Mouse (Mus musculus) layer of hippocampus, postnatal 36 days (tissue): ENCODE data around the gene Atg16l2. TPM values are rescaled to one million over a fixed set of nuclear protein-coding genes. Genes with fewer than 3 reads are reported as not detected.

Experiments
- DNase-seq, 2 experiments: peaks; one replicate each; pipeline ENCODE4 v3.0.0; 2022
- total RNA-seq, 2 experiments: library from RNA; stranded (reverse); gene quantifications; 2 replicates each; pipeline ENCODE4 v1.2.3; 2021

The Atg16l2 gene
- total RNA-seq, 2 experiments from 2014 or later = 42.1 to 42.7 TPM

DNA sequence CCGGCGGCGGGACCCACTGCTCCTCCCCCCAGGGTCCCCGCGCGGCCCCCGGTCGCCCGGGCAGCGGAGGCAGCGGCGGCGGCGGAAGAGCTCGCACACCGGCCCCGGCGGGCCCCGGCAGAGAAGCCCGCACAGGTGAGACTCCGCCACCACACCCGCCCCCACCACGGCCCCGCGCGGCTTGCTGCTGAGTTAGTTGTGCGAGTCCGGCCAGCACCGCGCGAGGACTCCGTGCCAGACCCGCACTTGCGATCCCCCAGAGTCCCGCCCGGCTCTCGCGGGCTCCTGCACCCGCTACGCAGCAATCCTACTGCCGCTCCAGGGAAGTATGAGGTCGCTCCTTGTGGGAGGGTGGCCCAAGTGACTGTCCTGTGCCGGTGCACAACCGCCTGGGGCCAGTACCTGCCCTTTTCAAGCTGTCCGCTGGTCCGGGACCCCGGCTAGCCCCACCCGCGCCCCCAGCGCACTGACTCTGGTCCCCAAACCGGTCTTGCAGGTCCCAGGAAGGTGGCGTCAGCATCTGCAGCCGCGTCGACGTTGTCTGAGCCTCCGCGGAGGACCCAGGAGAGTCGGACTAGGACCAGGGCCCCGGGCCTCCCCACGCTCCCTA is 19.3 kb upstream of the Atg16l2 start:
- DNase-seq = no peak

DNA sequence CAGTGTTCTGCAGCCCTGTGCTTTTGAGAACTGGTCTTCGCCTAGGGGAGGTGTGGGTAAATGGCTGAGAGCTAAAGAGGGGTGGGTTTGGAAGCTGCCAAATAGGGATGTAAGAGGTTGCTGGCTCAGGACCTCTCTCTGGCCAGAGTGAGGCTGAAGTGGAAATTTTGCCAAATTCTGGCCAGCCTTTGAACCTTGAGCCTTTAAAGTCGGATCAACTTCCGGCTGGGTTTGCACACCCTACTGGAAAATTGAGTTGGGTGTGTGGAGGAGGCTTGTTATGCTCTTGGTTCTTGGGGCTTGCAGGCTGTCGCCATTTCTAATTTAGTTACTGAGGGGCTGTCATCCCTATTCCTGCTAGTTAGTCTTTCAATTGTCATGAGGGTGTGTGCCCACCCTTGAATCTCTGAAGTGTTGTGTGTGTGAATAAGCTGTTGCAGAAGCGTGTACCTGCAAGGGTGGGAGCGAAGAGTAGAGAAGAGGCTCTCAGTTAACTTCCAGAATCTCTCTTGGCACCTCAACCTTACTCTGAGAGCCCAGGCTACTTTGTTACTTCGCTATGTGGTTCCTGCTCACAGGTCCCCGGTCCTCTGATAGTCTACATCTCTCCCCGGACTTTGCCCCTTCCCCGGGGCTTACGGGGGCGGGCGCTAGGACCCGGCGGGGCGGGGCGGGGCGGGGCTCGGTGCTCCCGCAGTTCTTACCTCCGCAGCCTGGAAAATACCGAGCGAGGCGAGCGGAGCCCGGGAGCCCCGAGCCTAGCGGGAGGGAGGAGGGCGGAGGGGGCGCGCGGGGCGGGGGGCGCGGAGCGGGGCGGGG is 18.6 kb upstream of the Atg16l2 start:
- DNase-seq = peak in 1 of 2 experiments; percentile 25

- DNase-seq = no peak
Observed at GRCm38 (mm10) chr7:101319796-101320195, 17.7 kb upstream of the Atg16l2 start.

DNA sequence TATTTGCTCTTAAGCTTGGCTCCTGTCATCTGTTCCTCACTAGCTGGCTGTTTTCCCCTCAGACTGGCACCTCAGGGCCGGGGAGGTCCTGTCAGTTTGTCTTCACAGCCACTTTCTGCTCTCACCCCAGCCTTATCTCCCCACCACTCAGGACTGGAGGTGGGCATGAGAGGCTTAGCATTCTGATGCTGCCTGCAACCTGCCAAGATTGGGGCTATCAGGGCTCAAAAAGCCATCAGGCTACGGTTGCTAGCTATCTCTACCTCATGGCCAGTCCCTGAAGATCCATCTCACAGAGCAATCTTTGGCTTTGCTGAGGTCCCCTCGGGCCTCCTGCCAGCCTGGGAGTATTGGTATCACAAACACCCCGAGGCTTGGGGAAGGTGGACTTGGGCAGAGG is 16.8 kb upstream of the Atg16l2 start:
- no peak for DNase-seq

GRCm38 (mm10) chr7:101317014-101317413 is 15.0 kb upstream of the Atg16l2 start, which contains the start of gene Stard10:
Gene Stard10 (plus strand): TSS chr7:101317086.
- DNase-seq = no peak

DNA sequence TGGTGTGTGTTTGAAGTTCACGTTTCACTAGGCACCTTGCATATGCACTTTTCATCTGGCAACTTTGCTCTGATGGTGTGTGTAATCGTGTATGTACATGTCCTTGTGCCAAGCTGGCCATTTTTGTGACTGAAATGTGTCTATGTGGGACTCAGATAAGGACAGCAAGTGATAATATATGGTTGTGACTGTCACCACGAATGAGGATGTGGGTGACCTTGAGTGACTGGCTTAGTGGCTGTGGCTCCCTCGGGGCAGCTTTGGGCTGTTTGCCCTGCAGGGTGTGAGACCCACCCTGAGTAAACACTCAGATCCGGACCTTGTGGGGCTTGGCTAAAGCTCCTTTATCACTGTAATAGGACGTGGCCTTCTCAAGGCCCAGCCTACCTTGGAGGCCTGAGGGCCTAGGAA is 14.5 kb upstream of the Atg16l2 start:
- no peak for DNase-seq

- no peak for DNase-seq
Observed at GRCm38 (mm10) chr7:101315699-101316098, 13.6 kb upstream of the Atg16l2 start.

GRCm38 (mm10) chr7:101314396-101314795 is 12.3 kb upstream of the Atg16l2 start:
- no peak for DNase-seq

GRCm38 (mm10) chr7:101313033-101313432 is 11.0 kb upstream of the Atg16l2 start:
- no peak for DNase-seq

DNA sequence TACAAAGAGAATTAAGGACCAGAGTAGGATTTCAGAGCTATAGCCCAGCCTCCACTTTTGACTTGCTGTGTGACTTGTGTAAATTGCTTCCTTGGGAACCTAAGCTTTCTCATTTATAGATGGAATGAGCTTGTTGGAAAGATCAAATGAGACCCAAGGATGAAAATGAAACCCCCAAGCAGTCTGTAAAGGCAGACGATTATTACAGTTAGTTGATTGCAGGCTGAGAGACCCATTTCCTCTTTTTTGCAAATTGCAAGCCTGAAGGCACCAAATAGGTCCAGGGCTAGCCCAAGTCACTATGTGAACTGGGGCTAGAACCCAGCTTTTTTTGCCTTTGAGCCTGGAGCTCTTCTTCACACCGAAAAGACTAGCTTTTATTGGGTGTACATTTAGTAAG is 9.0 kb upstream of the Atg16l2 start:
- no peak for DNase-seq

- DNase-seq = peak; percentile 98
Observed at GRCm38 (mm10) chr7:101310327-101311028, 8.4 kb upstream of the Atg16l2 start.

- no peak for DNase-seq
Observed at GRCm38 (mm10) chr7:101309985-101310326, 7.9 kb upstream of the Atg16l2 start.

- no peak for DNase-seq
Observed at GRCm38 (mm10) chr7:101306841-101307240, 4.8 kb upstream of the Atg16l2 start.

- no peak for DNase-seq
Observed at GRCm38 (mm10) chr7:101302691-101303090, 640 bp upstream of the Atg16l2 start.

DNA sequence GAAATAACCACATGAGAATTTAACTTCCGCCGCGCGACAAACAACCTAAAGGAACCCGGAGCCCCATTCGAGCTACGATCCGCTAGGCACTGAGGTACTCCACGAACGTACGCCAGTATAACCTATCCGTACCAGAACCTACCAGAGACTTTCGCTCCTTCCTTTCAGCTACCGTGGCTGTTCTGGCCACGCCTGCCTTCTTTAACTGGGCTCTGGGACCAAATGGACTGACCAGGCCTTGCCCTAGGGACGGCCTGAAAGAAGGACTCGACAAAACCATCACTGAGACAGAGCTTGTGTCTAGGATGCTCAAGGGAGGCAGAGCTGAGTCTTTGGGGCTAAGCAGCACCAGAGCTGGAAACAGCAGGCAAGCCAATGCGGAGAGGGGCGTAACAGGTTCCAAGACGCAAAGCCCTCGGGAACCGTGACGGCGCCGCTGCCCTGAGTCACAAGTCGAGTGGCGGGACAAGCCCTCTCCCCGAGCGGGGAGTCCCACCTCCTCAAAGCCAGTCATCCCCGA is 630 bp downstream of the Atg16l2 start:
- DNase-seq = peak in 1 of 2 experiments; percentile 14

- DNase-seq = no peak
Observed at GRCm38 (mm10) chr7:101298375-101298774, 3.7 kb downstream of the Atg16l2 start.

DNA sequence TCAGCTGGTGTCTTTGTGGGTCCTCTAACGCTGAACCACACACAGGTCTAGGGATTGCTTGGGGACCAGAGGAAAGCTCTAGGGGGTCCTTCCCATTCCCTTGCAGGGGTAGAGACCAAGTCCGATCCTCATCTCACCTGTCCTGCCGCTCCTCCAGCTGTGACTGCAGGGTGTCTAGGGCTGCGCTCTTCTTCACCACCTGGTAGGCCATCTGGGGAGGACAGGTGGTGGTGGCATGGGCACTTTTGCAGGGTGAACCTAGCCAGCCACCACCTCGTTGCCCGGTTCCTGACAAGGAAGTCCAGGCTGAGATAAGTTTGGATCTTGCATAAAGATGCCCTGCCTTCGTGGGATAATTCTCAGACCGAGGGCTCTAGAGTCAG is 5.0 kb downstream of the Atg16l2 start:
- no peak for DNase-seq

DNA sequence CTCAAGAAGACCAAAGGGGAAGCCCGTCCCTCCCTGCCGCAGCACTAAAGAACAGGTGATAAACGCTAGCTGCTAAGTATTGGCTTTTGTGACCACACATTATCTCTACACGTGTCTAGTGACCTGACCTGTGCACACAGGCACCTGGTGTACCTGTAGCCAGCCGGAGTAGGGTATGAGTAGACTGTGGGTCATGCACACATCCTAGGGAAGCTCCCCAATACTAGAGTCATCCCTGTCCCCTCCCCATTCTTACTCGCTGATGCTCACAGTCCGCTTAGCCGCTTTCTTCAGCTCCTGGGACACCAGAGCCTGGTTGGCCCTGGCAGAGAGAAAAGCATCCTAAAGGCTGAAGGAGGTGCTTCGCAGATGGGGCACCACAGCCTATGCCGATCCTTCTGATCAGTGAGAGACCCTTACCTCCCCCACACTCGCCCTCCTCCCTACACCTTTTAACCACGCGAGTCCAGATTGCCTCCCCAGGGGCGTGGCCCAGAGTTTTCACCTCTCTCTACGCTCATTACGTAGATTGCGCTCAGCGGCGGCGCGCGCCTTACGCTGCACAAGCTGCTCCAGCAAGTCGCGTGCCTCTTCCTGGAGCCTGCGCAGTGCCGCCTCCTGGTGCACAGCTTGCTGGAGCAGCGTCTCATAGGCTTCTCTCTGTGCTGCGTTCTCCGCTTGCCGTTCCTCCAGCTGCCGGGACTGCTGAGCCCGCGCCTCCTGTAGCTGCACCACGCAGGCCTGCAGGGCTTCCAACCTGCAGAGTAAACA is 5.6 kb downstream of the Atg16l2 start:
- peak; percentile 86 to 87 for DNase-seq

- DNase-seq = no peak
Observed at GRCm38 (mm10) chr7:101295438-101295837, 6.6 kb downstream of the Atg16l2 start.

GRCm38 (mm10) chr7:101293611-101294010 is 8.4 kb downstream of the Atg16l2 start:
- DNase-seq = no peak

GRCm38 (mm10) chr7:101293138-101293537 is 8.9 kb downstream of the Atg16l2 start:
- no peak for DNase-seq

- no peak for DNase-seq
Observed at GRCm38 (mm10) chr7:101292696-101293095, 9.4 kb downstream of the Atg16l2 start.
